8 mouse cellular contexts compared by ENCODE assay signal in genomic region chr6:54039357-54039804, GRCm38 (mm10). TPM values are rescaled to one million over a fixed set of nuclear protein-coding genes. Genes with fewer than 3 reads are reported as not detected.
DNase-seq lines count a peak whose midpoint lies in the region; ATAC-seq and TF ChIP-seq lines count a peak whose summit lies in the region.

Chn2 (plus strand) TSS chr6:54039554.

- H3K27me3 ChIP-seq in lung, embryonic 15.5 days, result peaks cover 38% of the 10 kb centered on the region; the same call in 1 of the 2 replicates

- no peak for TF ChIP-seq CTCF in layer of hippocampus, adult 2 months (conservative IDR thresholded peaks at IDR 0.05)

- peaks cover 25% of the 10 kb centered on the region for H3K4me1 ChIP-seq in lung, embryonic 15.5 days

- no peaks in the 10 kb centered on the region for H3K36me3 ChIP-seq in lung, embryonic 15.5 days

- peak within 1 kb of the TSS; percentile 91 for H3K27ac ChIP-seq in layer of hippocampus, adult 2 months
- peak within 1 kb of the TSS; percentile 77 for H3K27ac ChIP-seq in lung, embryonic 15.5 days

- no peaks in the 10 kb centered on the region for H3K9me3 ChIP-seq in lung, embryonic 15.5 days

- peak within 1 kb of the TSS; percentile 70 for H3K4me3 ChIP-seq in layer of hippocampus, adult 2 months
- peak within 1 kb of the TSS; percentile 79 for H3K4me3 ChIP-seq in lung, embryonic 15.5 days

- H3K4me2 ChIP-seq in lung, embryonic 15.5 days, result peak within 1 kb of the TSS; percentile 99

- under 1% methylated on average over 31 of the region's 43 CpGs for WGBS in lung, embryonic 15.5 days

- peak; percentile 68 for DNase-seq in ES-CJ7 (ENCODE audit: low read depth, low spot score)
- peak; percentile 76 for DNase-seq in cerebellum, adult 11 months
- DNase-seq in forelimb bud, embryonic 11.5 days (ENCODE audit: low read depth, low spot score), result peak; percentile 52
- peak in 1 of 2 experiments; percentile 28 for DNase-seq in layer of hippocampus, adult 2 months (ENCODE audit: low spot score in 2 of 2)
- peak; percentile 53 for DNase-seq in ovary, adult 18-20 months (ENCODE audit: low spot score)
- DNase-seq in urinary bladder, adult 18-20 months (ENCODE audit: low spot score in 2 of 2), result peak; percentile 57 to 61

- ATAC-seq in hematopoietic stem cell, adult 5-6 weeks (replicated peaks in 1 of 2; ENCODE audit: insufficient read depth in 1 of 2, low FRiP score in 2 of 2, low TSS enrichment in 1 of 2, low read depth in 1 of 2, poor library complexity in 2 of 2, severe bottlenecking in 2 of 2), result peak in 1 of 2 experiments; percentile 29; a peak in 1 of 4 replicates
- peak; percentile 83 for ATAC-seq in lung, embryonic 15.5 days (ENCODE audit: borderline replicate concordance, extremely low read depth, low FRiP score, low TSS enrichment)

- peak within 1 kb of the TSS; percentile 78 for H3K9ac ChIP-seq in lung, embryonic 15.5 days

RNA-seq across cellular contexts. Expression of gene Chn2, which starts in this region (rescaled TPM):
- total RNA-seq in hematopoietic stem cell, adult 5-6 weeks (2017), result 15.8 and 25.8 TPM in 2 replicates
- 10 to 100 TPM; 16.0 to 19.7 TPM for total RNA-seq in layer of hippocampus, adult 2 months (2021)
- 13.0 and 13.6 TPM in 2 replicates for polyA plus RNA-seq in lung, embryonic 15.5 days (2015; fragmentation: Nextera tagmentation; extraction: Ambion mirVana)
